Mouse (Mus musculus) erythroblast, embryonic 14.5 days (primary cell): ENCODE data around the gene Pou2f1.

Experiments
- GATA1 ChIP-seq: IDR thresholded peaks from 2 replicates; pipeline ENCODE4 v1.6.1; 2012; ENCODE audit warnings: low read length, inconsistent platforms, mixed read lengths
- TAL1 ChIP-seq: IDR thresholded peaks from 3 replicates; pipeline ENCODE4 v1.6.1; 2012; ENCODE audit warnings: low read length, inconsistent platforms, mixed read lengths

DNA sequence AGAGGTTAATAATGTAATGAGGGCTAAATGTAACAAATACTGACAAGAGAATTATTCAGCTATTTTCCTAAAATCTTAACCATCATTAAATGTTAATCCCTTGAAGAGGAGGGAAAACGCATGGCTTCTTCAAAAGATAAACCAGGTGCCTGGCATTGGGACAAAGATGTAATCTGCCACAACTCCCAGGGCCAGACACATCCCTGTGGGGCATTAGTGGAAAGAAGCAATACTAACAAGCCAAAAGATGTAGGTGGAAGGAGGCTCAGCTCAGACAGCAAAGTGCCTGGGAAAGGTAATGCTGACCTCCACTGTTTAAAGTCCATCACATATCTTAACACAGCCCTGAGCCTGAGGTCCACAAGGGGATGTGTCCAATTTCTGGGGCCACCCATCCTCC lies 80.0 kb downstream of the Pou2f1 start:
- no peak for TF ChIP-seq GATA1
- no peak for TF ChIP-seq TAL1
